Mouse (Mus musculus) kidney, embryonic 16.5 days (tissue): ENCODE measurements at regions not wholly inside any gene's neighbourhood (a gene's known extent, or its start where the extent isn't known, plus 50 kb on each side); places are given as distances from the start of the nearest gene placed in this dataset.

ENCODE experiments used
- ATAC-seq: fragments of 200-750 bp; cut with Nextera tagmentation; 2 replicates; pipeline ENCODE4 v1.8.0; 2017; ENCODE audit warnings: moderate TSS enrichment; ENCODE audit not compliant: low FRiP score, low TSS enrichment
- H3K27ac ChIP-seq: fragments of 300-500 bp; sonication (generic); 2 replicates; pipeline ENCODE4 v1.5.1; 2014; ENCODE audit warnings: low read length
- H3K27me3 ChIP-seq: fragments of 300-500 bp; sonication (generic); 2 replicates; pipeline ENCODE4 v1.6.1; 2014; ENCODE audit warnings: low read length, control low read depth, mixed read lengths; ENCODE audit not compliant: insufficient read depth
- H3K36me3 ChIP-seq: fragments of 300-500 bp; sonication (generic); 2 replicates; pipeline ENCODE4 v1.6.1; 2014; ENCODE audit warnings: low read length, control low read depth, mixed read lengths; ENCODE audit not compliant: insufficient read depth
- H3K4me1 ChIP-seq: fragments of 300-500 bp; sonication (generic); 2 replicates; pipeline ENCODE4 v1.6.1; 2014; ENCODE audit warnings: low read length, control low read depth, mixed read lengths; ENCODE audit not compliant: insufficient read depth
- H3K4me2 ChIP-seq: fragments of 300-500 bp; sonication (generic); replicated peaks from 2 replicates; pipeline ENCODE4 v1.6.1; 2014; ENCODE audit warnings: low read depth, low read length
- H3K4me3 ChIP-seq: fragments of 300-500 bp; sonication (generic); 2 replicates; pipeline ENCODE4 v1.5.1; 2014; ENCODE audit warnings: mild to moderate bottlenecking, low read length
- H3K9ac ChIP-seq: fragments of 300-500 bp; sonication (generic); replicated peaks from 2 replicates; pipeline ENCODE4 v1.6.1; 2014; ENCODE audit warnings: low read length
- H3K9me3 ChIP-seq: fragments of 300-500 bp; sonication (generic); 2 replicates; pipeline ENCODE4 v1.6.1; 2016; ENCODE audit warnings: low read length, control low read depth
- WGBS: fragments of 180-500 bp; shearing (Covaris S2); extraction: QIAGEN DNeasy Blood & Tissue Kit; methylation state at CpG from one replicate; pipeline ENCODE4 v1.1.7; 2014; 5-methylcytosine and 5-hydroxymethylcytosine counted together

DNA sequence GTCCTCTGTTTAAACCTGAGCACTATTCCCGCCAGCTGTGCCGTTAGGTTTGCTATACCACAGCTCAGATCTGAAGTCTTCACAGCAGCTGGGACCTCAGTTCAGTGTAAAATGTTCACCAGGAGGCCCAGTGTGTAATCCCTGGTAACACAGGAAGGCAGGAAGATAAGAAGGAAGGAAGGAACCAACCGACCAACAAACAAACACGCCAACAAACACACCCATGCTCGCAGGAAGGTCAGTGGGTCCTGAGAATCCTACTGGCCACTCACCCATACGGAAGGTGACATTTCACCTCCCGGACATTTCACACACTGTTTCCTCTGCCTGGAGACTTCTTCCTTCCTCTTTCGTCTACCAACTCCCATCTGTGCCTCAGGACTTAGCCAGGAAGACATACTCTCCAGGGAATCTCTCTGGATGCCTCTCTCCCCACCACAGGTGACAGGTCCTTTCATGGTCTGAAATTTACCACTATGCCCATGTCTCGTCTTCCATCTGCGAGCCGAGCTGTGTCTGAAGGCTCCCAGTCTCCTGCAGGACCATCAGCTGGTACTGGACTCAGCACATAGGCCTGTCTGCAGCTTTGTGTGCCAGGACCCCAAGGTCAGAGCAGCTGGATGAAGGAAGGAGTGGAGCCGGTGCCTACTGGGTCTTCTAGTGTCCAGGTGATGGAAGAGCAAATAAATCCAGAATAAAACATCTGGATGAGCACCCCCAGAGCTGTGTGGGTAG is 61.1 kb upstream of the Xpa start:
- Histone ChIP-seq H3K9ac (no peak overlapping the region), H3K4me1 (no peaks in the 10 kb centered on the region), H3K4me2 (no peak overlapping the region), H3K27me3 (no peaks in the 10 kb centered on the region), H3K36me3 (no peaks in the 10 kb centered on the region), H3K4me3 (no peak overlapping the region), H3K27ac (no peak overlapping the region), H3K9me3 (no peaks in the 10 kb centered on the region)
- ATAC-seq, result peak; percentile 31; the same call in 1 of the 2 replicates
- 60% methylated on average over 12 of the region's 12 CpGs for WGBS

DNA sequence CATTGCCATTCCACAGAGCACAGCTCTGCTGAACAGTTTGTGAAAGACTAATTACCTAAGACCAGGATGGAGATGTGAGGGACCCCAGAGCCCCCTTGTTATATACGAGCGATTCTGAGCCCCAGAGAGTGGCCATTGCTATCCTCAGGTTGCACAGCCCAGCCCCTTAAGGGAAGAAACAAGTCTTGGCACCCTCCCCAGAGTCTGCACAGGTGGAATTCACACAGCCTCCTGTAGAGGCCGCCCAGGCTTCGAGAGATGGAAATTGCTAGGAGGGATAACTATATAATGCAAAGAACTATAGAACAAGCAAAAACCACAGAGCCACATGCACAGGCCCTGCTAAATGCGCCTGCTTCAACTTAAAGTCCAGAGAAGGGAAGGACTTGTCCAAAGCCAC is 62.7 kb upstream of the Xpa start:
- H3K36me3 ChIP-seq, result no peaks in the 10 kb centered on the region
- no peak for ATAC-seq
- H3K27me3 ChIP-seq, result no peaks in the 10 kb centered on the region
- no peak overlapping the region for H3K9ac ChIP-seq
- no peak overlapping the region for H3K4me3 ChIP-seq
- no peaks in the 10 kb centered on the region for H3K9me3 ChIP-seq
- no peak overlapping the region for H3K4me2 ChIP-seq
- 65% methylated on average over 5 of the region's 5 CpGs for WGBS
- H3K27ac ChIP-seq, result no peak overlapping the region
- H3K4me1 ChIP-seq, result no peaks in the 10 kb centered on the region

DNA sequence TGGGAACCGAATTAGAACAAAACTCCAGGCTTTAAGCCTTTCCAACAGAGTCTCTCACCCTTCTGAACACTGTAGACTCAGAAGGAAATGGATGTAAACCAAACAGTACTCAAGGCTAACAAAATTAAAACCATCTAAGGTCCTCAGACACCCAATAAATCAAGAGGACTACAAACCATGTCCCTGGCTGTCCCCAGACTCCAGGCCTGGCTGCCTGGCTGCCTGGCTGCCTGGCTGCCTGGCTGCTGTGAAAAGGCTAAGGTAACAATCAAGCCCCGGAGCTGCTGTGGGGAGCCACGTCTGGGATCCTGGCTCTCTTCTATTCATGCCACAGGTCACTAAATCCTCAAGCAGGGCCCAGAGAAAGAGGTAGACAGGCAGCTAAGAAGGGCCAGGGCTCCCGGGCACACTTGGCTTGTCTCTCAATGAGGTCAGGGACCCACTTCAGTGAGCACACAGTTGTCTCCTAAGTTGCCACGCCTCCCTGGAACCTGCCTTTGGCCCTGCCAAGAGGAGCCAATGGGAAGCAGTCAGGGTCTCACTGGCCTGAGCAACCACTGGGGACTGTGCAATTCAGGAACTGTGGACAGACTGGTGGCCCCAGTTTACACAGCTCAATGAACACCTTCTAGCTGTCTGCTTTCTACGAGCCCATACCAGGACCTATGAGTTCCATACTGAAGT is 72.6 kb upstream of the Xpa start:
- Histone ChIP-seq H3K36me3 (no peaks in the 10 kb centered on the region), H3K9me3 (no peaks in the 10 kb centered on the region), H3K4me3 (no peak overlapping the region), H3K4me1 (peaks cover 25% of the 10 kb centered on the region), H3K9ac (no peak overlapping the region; the same call in 1 of the 2 replicates), H3K27me3 (no peaks in the 10 kb centered on the region), H3K4me2 (no peak overlapping the region; the same call in 1 of the 2 replicates), H3K27ac (peak overlapping the region; percentile 48)
- 17% methylated on average over 6 of the region's 6 CpGs for WGBS
- ATAC-seq, result peak; percentile 72

DNA sequence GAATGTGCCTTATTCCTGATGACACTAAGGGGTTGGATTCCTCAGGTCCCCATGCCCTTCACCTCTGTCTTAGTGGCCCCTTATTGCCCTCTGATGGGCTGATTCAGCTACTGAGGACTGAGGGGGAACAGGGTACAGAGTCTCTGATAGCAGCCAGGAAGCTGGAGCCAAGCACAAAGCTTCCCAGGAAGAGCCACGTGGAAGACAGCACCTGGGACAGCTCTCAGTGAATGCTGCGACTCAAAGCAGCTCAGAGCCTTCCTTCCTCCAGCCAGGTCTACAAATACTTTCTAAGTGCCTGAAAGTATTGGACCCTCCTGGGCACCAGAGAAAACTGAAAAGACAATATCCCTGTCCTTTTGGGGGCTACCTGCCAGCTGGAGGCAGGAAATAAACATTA is 72.3 kb upstream of the Foxe1 start:
- Histone ChIP-seq H3K4me3 (no peak overlapping the region), H3K4me2 (no peak overlapping the region), H3K9me3 (no peaks in the 10 kb centered on the region), H3K4me1 (peaks cover 25% of the 10 kb centered on the region), H3K36me3 (no peaks in the 10 kb centered on the region), H3K9ac (no peak overlapping the region), H3K27me3 (no peaks in the 10 kb centered on the region), H3K27ac (no peak overlapping the region)
- ATAC-seq, result no peak
- 0% methylated on average over 2 of the region's 2 CpGs for WGBS

DNA sequence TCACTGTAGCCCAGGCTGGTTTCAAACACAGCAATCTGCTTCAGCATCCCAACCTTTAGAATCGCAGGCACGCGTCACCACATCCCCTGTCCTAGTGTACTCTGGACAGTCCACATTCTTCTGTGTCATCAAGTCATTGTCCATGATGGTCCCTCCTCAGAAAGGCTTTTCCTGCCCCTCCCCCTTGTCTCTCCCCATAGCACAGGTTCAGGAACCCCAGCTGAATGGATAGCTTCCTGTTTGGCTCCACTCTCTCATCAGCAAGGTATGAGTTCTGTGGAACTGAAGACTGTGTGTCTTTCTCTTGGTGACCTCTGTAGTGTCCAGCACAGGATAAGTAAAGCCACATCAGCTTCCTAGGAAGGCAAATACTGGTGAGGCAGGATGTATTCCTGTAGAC is 67.6 kb upstream of the Foxe1 start:
- H3K4me1 ChIP-seq, result peaks cover 10% of the 10 kb centered on the region
- 64% methylated on average over 3 of the region's 3 CpGs for WGBS

DNA sequence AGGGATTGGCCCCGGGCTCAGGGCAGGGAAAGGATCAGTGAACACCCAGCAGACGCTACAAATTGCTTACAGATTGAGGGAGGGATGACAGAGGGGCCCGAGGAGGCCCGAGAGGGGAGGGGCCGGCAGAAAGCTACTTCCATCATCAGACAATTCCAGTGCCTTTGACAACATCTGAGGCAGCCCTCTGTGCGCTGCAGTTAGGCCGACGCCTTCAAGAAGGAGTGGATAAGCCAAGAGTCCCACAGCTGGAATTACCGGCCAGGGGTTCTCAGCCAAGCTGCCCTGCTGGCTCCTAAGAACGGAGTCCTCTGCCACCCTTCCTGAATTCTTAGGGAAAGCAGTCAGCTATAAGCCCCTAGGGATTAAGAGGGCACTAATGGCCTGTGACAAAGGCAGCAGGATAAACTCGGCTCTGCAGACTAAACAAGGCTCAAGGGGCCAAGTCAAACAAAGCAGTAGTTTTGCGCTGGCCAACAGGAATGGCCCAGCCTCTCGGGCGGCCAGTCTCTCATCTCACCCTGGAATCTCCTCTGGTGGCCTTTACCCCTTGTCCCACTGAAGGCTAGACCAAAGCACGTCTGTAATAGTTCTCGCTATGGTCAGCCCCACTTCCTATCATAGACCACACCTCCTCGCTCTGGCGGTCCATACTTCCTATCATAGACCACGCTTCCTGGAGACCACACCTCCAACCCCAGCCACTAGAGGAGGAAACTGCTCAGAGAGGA is 66.4 kb upstream of the Foxe1 start:
- Histone ChIP-seq H3K27ac (no peak overlapping the region), H3K27me3 (no peaks in the 10 kb centered on the region), H3K4me2 (peak overlapping the region; percentile 9; the same call in 1 of the 2 replicates), H3K9me3 (no peaks in the 10 kb centered on the region), H3K36me3 (no peaks in the 10 kb centered on the region), H3K4me1 (peaks cover 10% of the 10 kb centered on the region), H3K4me3 (no peak overlapping the region), H3K9ac (no peak overlapping the region; the same call in 1 of the 2 replicates)
- WGBS, result 15% methylated on average over 19 of the region's 19 CpGs
- peak; percentile 61; the same call in 1 of the 2 replicates for ATAC-seq

More for the DNA sequence above, 67.6 kb upstream of the Foxe1 start:
- Histone ChIP-seq H3K27me3 (no peaks in the 10 kb centered on the region), H3K4me2 (no peak overlapping the region), H3K27ac (no peak overlapping the region), H3K4me3 (no peak overlapping the region), H3K36me3 (no peaks in the 10 kb centered on the region), H3K9ac (no peak overlapping the region), H3K9me3 (no peaks in the 10 kb centered on the region)
- peak; percentile 71; the same call in 1 of the 2 replicates for ATAC-seq

DNA sequence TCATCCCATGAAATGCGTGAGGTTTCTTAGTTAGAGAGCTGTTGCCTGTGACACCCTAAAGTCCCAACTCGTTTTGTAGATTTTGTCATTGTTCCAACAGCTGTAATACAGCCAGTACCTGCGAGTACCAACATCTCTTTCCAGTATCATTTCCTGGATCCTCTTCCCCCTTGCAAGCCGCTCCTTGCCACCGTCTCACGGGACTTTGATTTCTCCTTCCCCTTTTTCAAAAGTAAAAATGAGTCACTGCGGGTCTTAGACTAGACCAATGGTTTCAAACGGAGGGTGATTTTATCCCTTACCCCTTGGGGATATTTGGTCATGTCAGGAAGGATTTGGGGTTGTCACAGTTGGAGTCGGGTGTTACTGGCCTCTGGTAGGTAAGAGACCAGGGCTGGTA is 56.5 kb upstream of the Foxe1 start:
- Histone ChIP-seq H3K4me1 (no peaks in the 10 kb centered on the region), H3K27ac (no peak overlapping the region), H3K4me2 (no peak overlapping the region), H3K27me3 (no peaks in the 10 kb centered on the region), H3K36me3 (no peaks in the 10 kb centered on the region), H3K9me3 (peaks cover 15% of the 10 kb centered on the region), H3K4me3 (no peak overlapping the region), H3K9ac (no peak overlapping the region)
- ATAC-seq, result no peak
- 93% methylated on average over 9 of the region's 9 CpGs for WGBS

DNA sequence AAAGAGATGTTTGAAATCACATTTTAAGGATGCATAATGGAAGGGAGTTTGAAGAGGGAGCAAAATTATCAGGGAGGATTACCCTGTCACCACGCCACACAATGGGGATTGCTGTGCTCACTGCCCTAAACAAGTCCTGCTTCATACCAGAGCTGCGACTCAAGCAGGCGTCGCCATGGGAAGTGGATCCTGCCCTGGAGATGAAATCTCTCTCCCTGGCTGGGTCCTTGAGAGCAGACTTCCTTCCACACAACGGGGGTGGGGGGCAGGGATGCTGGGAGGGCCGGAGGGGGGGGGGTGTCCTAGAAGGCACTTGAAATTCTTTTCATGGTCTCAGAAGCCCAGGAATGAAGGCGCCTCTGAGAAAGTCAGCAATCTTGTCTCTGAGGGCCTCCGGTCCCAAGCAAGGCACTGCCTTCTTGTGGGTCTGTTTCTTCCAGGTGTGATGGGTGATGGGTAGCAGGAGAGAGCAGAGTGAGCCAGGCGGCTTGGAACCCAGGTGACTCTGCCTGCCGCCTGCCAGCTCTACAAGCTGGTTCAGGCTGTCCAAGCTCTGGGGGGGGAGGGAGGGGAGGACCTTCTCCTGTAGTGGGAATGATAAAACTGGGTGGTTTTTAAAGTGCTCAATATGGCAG is 51.7 kb upstream of the Foxe1 start:
- no peak for ATAC-seq
- WGBS, result 46% methylated on average over 10 of the region's 10 CpGs
- no peak overlapping the region for H3K4me3 ChIP-seq
- no peak overlapping the region for H3K9ac ChIP-seq
- H3K4me2 ChIP-seq, result no peak overlapping the region
- H3K27ac ChIP-seq, result no peak overlapping the region
- no peaks in the 10 kb centered on the region for H3K4me1 ChIP-seq
- peaks cover 15% of the 10 kb centered on the region for H3K9me3 ChIP-seq
- H3K36me3 ChIP-seq, result no peaks in the 10 kb centered on the region
- no peaks in the 10 kb centered on the region for H3K27me3 ChIP-seq
